Mouse (Mus musculus) lung, postnatal 0 days (tissue): ENCODE measurements around the gene Arxes2. TPM values are rescaled to one million over a fixed set of nuclear protein-coding genes. Genes with fewer than 3 reads are reported as not detected.
A peak's percentile ranks its signal among the peaks of the same experiment; 100 is the strongest.
"Not testable (repeated sequence)": the region's sequence is repeated elsewhere in the genome, so short reads cannot be mapped to it uniquely, and the experiment has no call there.

Experiments
- ATAC-seq: fragments of 200-750 bp; cut with Nextera tagmentation; 2 replicates; pipeline ENCODE4 v1.8.0; 2017; ENCODE audit warnings: moderate library complexity
- DNase-seq: peaks from one replicate; pipeline ENCODE4 v3.0.0-alpha.2; 2016; ENCODE audit warnings: low spot score
- H3K27ac ChIP-seq: fragments of 300-500 bp; sonication (generic); 2 replicates; pipeline ENCODE4 v1.5.1; 2014; ENCODE audit warnings: antibody characterized with exemption, mild to moderate bottlenecking, low read length, mixed read lengths
- H3K27me3 ChIP-seq: fragments of 300-500 bp; sonication (generic); replicated peaks from 2 replicates; pipeline ENCODE4 v1.6.1; 2014; ENCODE audit warnings: low read length, mixed read lengths; ENCODE audit not compliant: insufficient read depth
- H3K36me3 ChIP-seq: fragments of 300-500 bp; sonication (generic); 2 replicates; pipeline ENCODE4 v1.6.1; 2014; ENCODE audit warnings: low read length, mixed read lengths; ENCODE audit not compliant: insufficient read depth
- H3K4me1 ChIP-seq: fragments of 300-500 bp; sonication (generic); 2 replicates; pipeline ENCODE4 v1.6.1; 2014; ENCODE audit warnings: antibody characterized with exemption, low read depth, low read length, mixed read lengths; ENCODE audit not compliant: insufficient read depth
- H3K4me2 ChIP-seq: fragments of 300-500 bp; sonication (generic); replicated peaks from 2 replicates; pipeline ENCODE4 v1.6.1; 2014; ENCODE audit warnings: low read depth, mild to moderate bottlenecking, low read length, moderate library complexity, mixed read lengths
- H3K4me3 ChIP-seq: fragments of 300-500 bp; sonication (generic); 2 replicates; pipeline ENCODE4 v1.5.1; 2014; ENCODE audit warnings: low read depth, low read length
- H3K9ac ChIP-seq: fragments of 300-500 bp; sonication (generic); replicated peaks from 2 replicates; pipeline ENCODE4 v1.6.1; 2014; ENCODE audit warnings: low read depth, mild to moderate bottlenecking
- H3K9me3 ChIP-seq: fragments of 300-500 bp; sonication (generic); 2 replicates; pipeline ENCODE4 v1.6.1; 2016; ENCODE audit warnings: low read length, mixed read lengths
- CTCF ChIP-seq: IDR thresholded peaks from 2 replicates; pipeline ENCODE4 v1.5.1; 2016; ENCODE audit warnings: antibody characterized with exemption, mild to moderate bottlenecking
- EP300 ChIP-seq: IDR thresholded peaks from 2 replicates; pipeline ENCODE4 v1.6.1; 2016; ENCODE audit warnings: antibody characterized with exemption, mild to moderate bottlenecking, control low read depth
- WGBS: fragments of 180-500 bp; shearing (Covaris S2); extraction: QIAGEN DNeasy Blood & Tissue Kit; methylation state at CpG from one replicate; pipeline ENCODE4 v1.1.7; 2014; 5-methylcytosine and 5-hydroxymethylcytosine counted together
- polyA plus RNA-seq: library from polyadenylated mRNA; unstranded; fragments of >200 nt; fragmentation: Nextera tagmentation; extraction: Ambion mirVana; gene quantifications from 2 replicates; pipeline ENCODE4 v1.2.1, GENCODE M21; 2015

The Arxes2 gene
- polyA plus RNA-seq, result 79.0 and 99.6 TPM in 2 replicates

GRCm38 (mm10) chrX:135993664-135994119 lies at the start of gene Arxes2:
Gene Arxes2, plus strand, starts transcription at chrX:135993824.
- H3K36me3 ChIP-seq, H3K27me3 ChIP-seq, H3K27ac ChIP-seq, H3K4me3 ChIP-seq, H3K9me3 ChIP-seq, H3K4me1 ChIP-seq, DNase-seq, H3K9ac ChIP-seq: not testable (repeated sequence)
- 0 out of 2 replicates have a peak within 1 kb of the TSS, but pooled peaks have one; percentile 19 for H3K4me2 ChIP-seq
- WGBS, result 0% methylated on average over 1 of the region's 39 CpGs
- peak; percentile 92 for ATAC-seq

DNA sequence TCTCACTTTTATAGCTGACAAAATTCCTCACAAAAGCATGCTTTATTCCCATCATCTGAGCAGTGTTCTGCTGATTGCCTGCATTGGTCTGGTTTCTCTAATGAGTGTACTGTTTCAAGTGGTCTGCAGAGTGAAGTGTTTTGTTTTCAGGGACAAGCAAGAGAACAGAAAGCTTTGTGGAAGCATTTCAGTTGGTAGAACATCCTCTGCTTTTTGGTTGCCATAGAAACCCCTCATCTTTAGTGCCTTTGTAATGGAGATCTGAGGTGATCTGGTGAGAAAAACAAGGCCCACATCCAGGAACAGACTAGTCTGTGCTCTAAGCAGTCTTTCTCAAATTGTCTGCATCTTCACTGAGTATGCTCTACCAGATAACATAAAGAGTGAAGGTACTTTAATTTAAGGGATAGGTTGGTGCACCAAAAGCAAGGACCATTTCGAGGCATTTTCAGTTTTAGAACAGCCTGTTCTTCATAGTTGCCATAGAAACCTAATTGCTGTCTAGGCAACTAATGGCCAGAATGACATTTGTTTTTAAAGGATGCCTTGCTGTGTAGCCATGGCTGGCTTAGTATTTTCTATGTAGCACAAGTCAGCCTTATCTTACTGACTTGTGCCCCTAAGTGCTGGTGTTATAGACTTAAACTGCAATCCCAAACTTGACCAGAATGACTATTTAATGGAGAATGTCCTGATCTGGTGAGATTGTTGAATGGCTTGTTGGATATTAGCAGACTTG lies 44.8 kb upstream of the Arxes2 start:
- no peaks in the 10 kb centered on the region for H3K27me3 ChIP-seq
- no peak overlapping the region for H3K27ac ChIP-seq
- no peak for TF ChIP-seq EP300
- no peak for TF ChIP-seq CTCF
- DNase-seq (no peak), ATAC-seq (no peak)
- no peaks in the 10 kb centered on the region for H3K9me3 ChIP-seq
- 86% methylated on average over 1 of the region's 1 CpGs for WGBS
- no peaks in the 10 kb centered on the region for H3K36me3 ChIP-seq
- H3K4me3 ChIP-seq, result no peak overlapping the region
- no peak overlapping the region for H3K9ac ChIP-seq
- no peak overlapping the region for H3K4me2 ChIP-seq
- no peaks in the 10 kb centered on the region for H3K4me1 ChIP-seq

DNA sequence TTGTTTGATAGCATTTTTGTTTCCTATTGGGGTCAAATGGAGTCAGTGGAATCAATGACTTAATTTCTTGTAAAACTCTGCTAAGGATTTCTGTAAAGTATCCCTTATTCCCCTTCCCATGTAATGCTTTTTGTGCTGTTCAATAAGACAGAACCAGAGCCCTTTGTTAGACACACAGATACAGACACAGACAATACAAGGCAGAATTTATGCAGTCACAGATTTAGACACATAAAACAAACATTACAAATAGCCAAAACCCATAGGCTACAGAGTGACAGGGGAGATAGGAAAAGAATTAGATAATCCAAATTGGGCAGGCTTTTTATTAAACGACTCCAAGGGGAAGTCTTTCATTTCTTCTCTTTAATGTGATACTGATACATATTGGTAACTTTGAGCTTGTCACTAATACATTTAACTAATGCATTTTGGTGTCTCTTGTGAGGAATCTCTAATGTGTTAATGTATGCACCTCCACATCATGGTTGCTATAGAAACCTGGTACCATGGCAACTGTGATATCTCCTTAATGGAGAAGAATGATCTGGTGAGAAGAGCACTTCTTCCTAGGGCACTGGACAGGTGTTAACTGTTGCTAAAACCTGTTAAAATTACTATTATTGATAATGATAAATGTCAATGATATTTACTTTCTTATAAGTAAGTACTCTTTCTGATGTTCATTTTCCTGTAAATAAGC lies 36.5 kb upstream of the Arxes2 start:
- no peaks in the 10 kb centered on the region for H3K4me1 ChIP-seq
- WGBS, result 72% methylated on average over 1 of the region's 1 CpGs
- H3K36me3 ChIP-seq, result no peaks in the 10 kb centered on the region
- ATAC-seq (no peak), DNase-seq (no peak)
- TF ChIP-seq CTCF, result no peak
- no peak for TF ChIP-seq EP300
- no peak overlapping the region for H3K27ac ChIP-seq
- no peak overlapping the region for H3K4me3 ChIP-seq
- no peaks in the 10 kb centered on the region for H3K9me3 ChIP-seq
- H3K27me3 ChIP-seq, result no peaks in the 10 kb centered on the region
- no peak overlapping the region for H3K9ac ChIP-seq
- no peak overlapping the region for H3K4me2 ChIP-seq

DNA sequence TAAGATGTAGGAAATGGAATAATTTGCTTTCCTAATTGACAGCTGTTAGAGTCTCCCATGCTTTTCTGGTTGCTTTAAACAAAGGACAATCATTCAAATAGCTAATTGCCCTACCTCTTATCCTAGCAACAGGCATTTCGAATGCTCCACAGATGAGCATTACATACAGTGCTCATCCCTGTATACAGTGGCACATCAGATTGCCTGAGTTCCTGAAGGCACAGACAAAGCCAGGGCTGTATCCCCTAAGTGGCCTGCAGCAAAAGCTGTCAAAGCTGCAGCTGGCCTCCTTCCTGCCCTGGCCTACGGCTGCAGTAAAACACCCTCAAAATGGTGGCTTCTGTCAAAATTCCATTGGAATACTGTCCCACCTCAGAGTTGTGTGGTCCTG lies 35.9 kb upstream of the Arxes2 start:
- no peak overlapping the region for H3K9ac ChIP-seq
- no peaks in the 10 kb centered on the region for H3K27me3 ChIP-seq
- H3K36me3 ChIP-seq, result no peaks in the 10 kb centered on the region
- H3K4me3 ChIP-seq, result no peak overlapping the region
- H3K4me1 ChIP-seq, result no peaks in the 10 kb centered on the region
- DNase-seq (no peak), ATAC-seq (no peak)
- no peaks in the 10 kb centered on the region for H3K9me3 ChIP-seq
- no peak overlapping the region for H3K27ac ChIP-seq
- 85% methylated on average over 2 of the region's 2 CpGs for WGBS
- no peak overlapping the region for H3K4me2 ChIP-seq
- no peak for TF ChIP-seq EP300
- no peak for TF ChIP-seq CTCF

DNA sequence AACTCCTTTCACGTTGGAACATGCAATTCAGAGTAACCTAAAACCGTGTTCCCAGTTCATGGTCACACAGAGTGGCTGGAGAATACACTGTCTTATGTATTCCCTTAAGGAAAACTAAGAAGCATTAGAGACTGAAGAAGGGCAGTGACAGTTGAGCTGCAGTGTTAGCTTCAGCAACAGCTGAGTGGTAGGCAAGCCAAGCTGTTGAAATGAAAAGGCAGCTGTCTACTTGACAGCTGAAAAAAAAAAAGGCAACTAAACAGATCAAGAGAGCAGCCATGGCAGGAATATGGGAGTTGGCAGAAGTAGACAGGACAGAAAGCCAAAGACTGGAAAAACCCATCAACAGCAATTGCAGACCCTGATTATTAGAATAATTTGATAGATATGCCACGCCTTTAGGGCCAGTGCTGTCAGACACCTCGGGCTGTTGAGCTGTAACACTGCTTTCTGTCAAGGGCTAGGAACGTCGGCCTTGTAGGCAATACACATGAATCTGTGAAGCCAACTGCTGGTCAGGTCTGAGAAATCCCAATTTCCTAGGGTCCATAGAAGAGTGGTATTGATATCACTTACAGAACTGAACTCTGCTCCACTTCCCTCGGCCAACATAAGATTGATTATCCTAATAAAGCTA lies 34.9 kb upstream of the Arxes2 start:
- H3K27ac ChIP-seq, result no peak overlapping the region
- H3K27me3 ChIP-seq, result no peaks in the 10 kb centered on the region
- H3K9me3 ChIP-seq, result no peaks in the 10 kb centered on the region
- H3K36me3 ChIP-seq, result no peaks in the 10 kb centered on the region
- DNase-seq (peak; percentile 44), ATAC-seq (peak; percentile 47)
- 60% methylated on average over 7 of the region's 7 CpGs for WGBS
- H3K4me2 ChIP-seq, result no peak overlapping the region
- no peaks in the 10 kb centered on the region for H3K4me1 ChIP-seq
- no peak for TF ChIP-seq EP300
- TF ChIP-seq CTCF, result no peak
- H3K9ac ChIP-seq, result no peak overlapping the region
- no peak overlapping the region for H3K4me3 ChIP-seq

- Histone ChIP-seq H3K9me3 (no peaks in the 10 kb centered on the region), H3K4me3 (no peak overlapping the region), H3K27ac (no peak overlapping the region), H3K36me3 (no peaks in the 10 kb centered on the region), H3K4me1 (no peaks in the 10 kb centered on the region), H3K9ac (no peak overlapping the region), H3K27me3 (no peaks in the 10 kb centered on the region), H3K4me2 (no peak overlapping the region)
- DNase-seq (peak; percentile 13), ATAC-seq (peak; percentile 35; the same call in 1 of the 2 replicates)
- 47% methylated on average over 4 of the region's 4 CpGs for WGBS
- peak; percentile 75 for TF ChIP-seq EP300
- TF ChIP-seq CTCF, result no peak
These were observed 34.1 kb upstream of the Arxes2 start for GRCm38 (mm10) chrX:135959536-135959935.
